In the genomic region with DNA sequence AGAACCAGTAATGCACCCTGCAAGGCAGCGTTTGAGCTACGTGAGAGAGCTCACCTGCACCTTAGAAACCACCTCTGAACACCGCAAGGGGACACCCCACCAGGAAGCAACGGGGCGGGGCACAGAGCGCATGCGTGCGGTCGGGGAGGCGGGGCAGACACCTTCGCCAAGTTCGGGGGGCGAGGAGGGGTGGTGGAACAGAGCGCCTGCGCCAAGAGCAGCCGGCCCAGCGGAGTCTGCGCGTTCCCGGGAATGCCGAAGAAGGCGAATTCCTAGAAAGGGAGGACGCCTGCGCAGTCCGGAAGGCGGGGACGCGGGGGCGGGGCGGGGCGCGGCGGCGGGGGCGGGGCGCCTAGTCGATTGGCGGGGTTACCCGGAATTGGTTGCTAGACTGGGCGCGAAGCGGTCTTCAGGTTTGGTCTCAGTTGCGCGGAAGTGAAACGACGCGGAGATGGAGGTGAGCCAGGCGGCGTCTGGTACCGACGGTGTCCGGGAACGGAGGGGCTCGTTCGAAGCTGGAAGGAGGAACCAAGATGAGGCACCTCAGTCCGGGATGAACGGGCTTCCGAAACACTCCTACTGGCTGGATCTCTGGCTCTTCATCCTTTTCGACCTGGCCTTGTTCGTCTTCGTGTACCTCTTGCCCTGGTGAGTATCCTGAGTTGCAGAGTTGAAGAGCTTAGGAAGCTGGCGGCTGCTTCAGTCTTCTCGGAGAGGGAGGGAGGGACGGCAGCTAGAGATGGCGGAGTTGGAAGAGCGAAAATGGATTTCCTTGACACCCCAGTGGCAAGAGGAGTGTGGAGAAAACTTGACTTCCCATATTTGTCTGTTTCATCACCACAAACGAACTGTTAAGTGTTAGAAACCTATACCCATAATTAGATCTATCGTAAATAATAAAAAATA, we compare ENCODE assay signal across 8 mouse cellular contexts. TPM values are rescaled to one million over a fixed set of nuclear protein-coding genes. Genes with fewer than 3 reads are reported as not detected.
DNase-seq lines count a peak whose midpoint lies in the region; ATAC-seq and TF ChIP-seq lines count a peak whose summit lies in the region.

A gene (plus strand): TSS at position 195 of the 906 bp plus-strand sequence.

- under 1% methylated on average over 67 of the region's 68 CpGs for WGBS in forebrain, embryonic 12.5 days
- WGBS in heart, postnatal 0 days = under 1% methylated on average over 68 of the region's 68 CpGs
- WGBS in liver, embryonic 16.5 days (ENCODE audit: insufficient replicate concordance) = under 1% methylated on average over 67 of the region's 68 CpGs
- under 1% methylated on average over 68 of the region's 68 CpGs for WGBS in neural tube, embryonic 13.5 days

- peak within 1 kb of the TSS; percentile 78 for H3K27ac ChIP-seq in forebrain, embryonic 12.5 days
- H3K27ac ChIP-seq in heart, postnatal 0 days (ENCODE audit: low read depth) = peak within 1 kb of the TSS; percentile 87
- H3K27ac ChIP-seq in liver, embryonic 16.5 days (ENCODE audit: low read length) = peak within 1 kb of the TSS; percentile 92
- peak within 1 kb of the TSS; percentile 84 for H3K27ac ChIP-seq in neural tube, embryonic 13.5 days (replicated peaks)
- H3K27ac ChIP-seq in testis, adult 2 months (ENCODE audit: control insufficient read depth, insufficient read depth, low read depth, low read length) = peak within 1 kb of the TSS; percentile 92

- H3K27me3 ChIP-seq in E14TG2a.4 (ENCODE audit: insufficient read depth, low read length) = no peaks in the 10 kb centered on the region
- no peaks in the 10 kb centered on the region for H3K27me3 ChIP-seq in forebrain, embryonic 12.5 days
- no peaks in the 10 kb centered on the region for H3K27me3 ChIP-seq in heart, postnatal 0 days (ENCODE audit: control insufficient read depth, insufficient read depth, low read length)
- no peaks in the 10 kb centered on the region for H3K27me3 ChIP-seq in liver, embryonic 16.5 days (ENCODE audit: control insufficient read depth, insufficient read depth, low read depth, low read length)
- H3K27me3 ChIP-seq in neural tube, embryonic 13.5 days = no peaks in the 10 kb centered on the region
- H3K27me3 ChIP-seq in testis, adult 2 months (ENCODE audit: control insufficient read depth, insufficient read depth, low read length) = no peaks in the 10 kb centered on the region

- H3K4me2 ChIP-seq in forebrain, embryonic 12.5 days = peak within 1 kb of the TSS; percentile 60
- H3K4me2 ChIP-seq in heart, postnatal 0 days (ENCODE audit: low read depth, low read length) = peak within 1 kb of the TSS; percentile 69
- H3K4me2 ChIP-seq in liver, embryonic 16.5 days (ENCODE audit: low read depth, low read length) = peak within 1 kb of the TSS; percentile 86
- peak within 1 kb of the TSS; percentile 64 for H3K4me2 ChIP-seq in neural tube, embryonic 13.5 days

- H3K36me3 ChIP-seq in E14TG2a.4 (ENCODE audit: insufficient read depth, low read length) = peaks cover 19% of the 10 kb centered on the region
- H3K36me3 ChIP-seq in forebrain, embryonic 12.5 days (replicated peaks) = peaks cover 10% of the 10 kb centered on the region; the same call in 1 of the 2 replicates
- H3K36me3 ChIP-seq in heart, postnatal 0 days (replicated peaks; ENCODE audit: control insufficient read depth, insufficient read depth, low read length) = no peaks in the 10 kb centered on the region
- no peaks in the 10 kb centered on the region for H3K36me3 ChIP-seq in liver, embryonic 16.5 days (ENCODE audit: control insufficient read depth, insufficient read depth)
- H3K36me3 ChIP-seq in neural tube, embryonic 13.5 days = no peaks in the 10 kb centered on the region
- H3K36me3 ChIP-seq in testis, adult 2 months (ENCODE audit: control insufficient read depth, insufficient read depth, low read length) = no peaks in the 10 kb centered on the region

- no peak for TF ChIP-seq EP300 in heart, postnatal 0 days (IDR thresholded peaks at IDR 0.05; ENCODE audit: low read depth)

- ATAC-seq in forebrain, embryonic 12.5 days (ENCODE audit: low FRiP score) = peak; percentile 99
- ATAC-seq in heart, postnatal 0 days (ENCODE audit: insufficient read depth, low read depth) = peak; percentile 99
- peak; percentile 95 for ATAC-seq in liver, embryonic 16.5 days (ENCODE audit: low read depth)
- peak; percentile 99 for ATAC-seq in neural tube, embryonic 13.5 days (ENCODE audit: low read depth)

- H3K9ac ChIP-seq in forebrain, embryonic 12.5 days = peak within 1 kb of the TSS; percentile 63
- peak within 1 kb of the TSS; percentile 71 for H3K9ac ChIP-seq in heart, postnatal 0 days (replicated peaks; ENCODE audit: low read depth, low read length)
- H3K9ac ChIP-seq in liver, embryonic 16.5 days (ENCODE audit: low read depth, low read length) = peak within 1 kb of the TSS; percentile 76
- H3K9ac ChIP-seq in neural tube, embryonic 13.5 days = peak within 1 kb of the TSS; percentile 73

- no peaks in the 10 kb centered on the region for H3K9me3 ChIP-seq in E14TG2a.4 (ENCODE audit: low read length)
- H3K9me3 ChIP-seq in forebrain, embryonic 12.5 days = no peaks in the 10 kb centered on the region
- no peaks in the 10 kb centered on the region for H3K9me3 ChIP-seq in heart, postnatal 0 days (replicated peaks; ENCODE audit: control insufficient read depth, low read length)
- no peaks in the 10 kb centered on the region for H3K9me3 ChIP-seq in liver, embryonic 16.5 days (replicated peaks; ENCODE audit: control insufficient read depth, low read length)
- no peaks in the 10 kb centered on the region for H3K9me3 ChIP-seq in neural tube, embryonic 13.5 days

- DNase-seq in c-Kit-positive CD71-positive TER-119-positive erythroid progenitor cells, embryonic 14.5 days (ENCODE audit: low spot score) = peak; percentile 89
- peak; percentile 96 for DNase-seq in heart, postnatal 0 days (ENCODE audit: low spot score)
- DNase-seq in kidney, postnatal 4 days = peak; percentile 98 to 99

- H3K4me3 ChIP-seq in E14TG2a.4 (replicated peaks; ENCODE audit: low read length) = peak within 1 kb of the TSS; percentile 87
- peak within 1 kb of the TSS; percentile 56 for H3K4me3 ChIP-seq in forebrain, embryonic 12.5 days (replicated peaks)
- H3K4me3 ChIP-seq in heart, postnatal 0 days (ENCODE audit: low read depth, low read length) = peak within 1 kb of the TSS; percentile 73
- H3K4me3 ChIP-seq in liver, embryonic 16.5 days (ENCODE audit: low read depth, low read length) = peak within 1 kb of the TSS; percentile 77
- peak within 1 kb of the TSS; percentile 60 for H3K4me3 ChIP-seq in neural tube, embryonic 13.5 days
- H3K4me3 ChIP-seq in testis, adult 2 months (ENCODE audit: control insufficient read depth, low read depth, low read length) = peak within 1 kb of the TSS; percentile 89

- 0 out of 2 replicates have a peak, but pooled peaks have one; percentile 59 for TF ChIP-seq POLR2A in testis, adult 2 months (IDR thresholded peaks at IDR 0.05; ENCODE audit: control insufficient read depth, low read depth, low read length)

- peaks cover 51% of the 10 kb centered on the region for H3K4me1 ChIP-seq in E14TG2a.4 (replicated peaks; ENCODE audit: low read depth, low read length)
- H3K4me1 ChIP-seq in forebrain, embryonic 12.5 days = peaks cover 16% of the 10 kb centered on the region
- H3K4me1 ChIP-seq in heart, postnatal 0 days (ENCODE audit: control insufficient read depth, insufficient read depth) = no peaks in the 10 kb centered on the region
- H3K4me1 ChIP-seq in liver, embryonic 16.5 days (ENCODE audit: control insufficient read depth, low read depth, low read length) = peaks cover 10% of the 10 kb centered on the region
- peaks cover 18% of the 10 kb centered on the region for H3K4me1 ChIP-seq in neural tube, embryonic 13.5 days (replicated peaks)
- no peaks in the 10 kb centered on the region; the same call in 1 of the 2 replicates for H3K4me1 ChIP-seq in testis, adult 2 months (ENCODE audit: control insufficient read depth, insufficient read depth, low read length)

- no peak for TF ChIP-seq CTCF in E14TG2a.4 (conservative IDR thresholded peaks at IDR 0.05; ENCODE audit: low read length)
- TF ChIP-seq CTCF in heart, postnatal 0 days (IDR thresholded peaks at IDR 0.05; ENCODE audit: low read depth) = peak; percentile 31
- peak; percentile 21; the same call in 1 of the 2 replicates for TF ChIP-seq CTCF in testis, adult 2 months (IDR thresholded peaks at IDR 0.05; ENCODE audit: control insufficient read depth, insufficient read depth, insufficient replicate concordance, low read depth, low read length)

RNA-seq across cellular contexts. Expression of the gene that starts here (rescaled TPM):
- 105 and 108 TPM in 2 replicates for polyA plus RNA-seq in forebrain, embryonic 12.5 days (2016; fragmentation: Nextera tagmentation; extraction: Ambion mirVana)
- 38.5 and 61.3 TPM in 2 replicates for total RNA-seq in heart, postnatal 0 days (2014; rRNA removed; ENCODE audit: low replicate concordance)
- 112 and 123 TPM in 2 replicates for polyA plus RNA-seq in heart, postnatal 0 days (2015; fragmentation: Nextera tagmentation; extraction: Ambion mirVana)
- 67.1 and 91.3 TPM in 2 replicates for polyA plus RNA-seq in liver, embryonic 16.5 days (2015; fragmentation: Nextera tagmentation; extraction: Ambion mirVana)
- polyA plus RNA-seq in neural tube, embryonic 13.5 days (2015; fragmentation: Nextera tagmentation; extraction: Ambion mirVana) = 105 and 110 TPM in 2 replicates
- polyA plus RNA-seq in testis, adult 2 months (2012; rRNA removed) = 19.8 and 22.1 TPM in 2 replicates

Comparison
In these comparisons a context has a peak if more than half of its experiments do, and no peak if none do; other contexts are left out.
1. Peak in every context shown above with its lines: DNase-seq, ATAC-seq, H3K4me3 ChIP-seq and H3K27ac ChIP-seq.